Mouse (Mus musculus) kidney, postnatal 10 days (tissue): Measurements from ENCODE around the gene Mup20.
"Not testable (repeated sequence)": the region's sequence is repeated elsewhere in the genome, so short reads cannot be mapped to it uniquely, and the experiment has no call there.

ENCODE experiments used
- DNase-seq: peaks from one replicate; pipeline ENCODE4 v3.0.0; 2021; ENCODE audit warnings: mixed read lengths

The Mup20 gene

GRCm38 (mm10) chr4:62054058-62054457 is at the start of gene Mup20:
Mup20 (minus strand) TSS chr4:62054158.
- DNase-seq, result not testable (repeated sequence)

- DNase-seq, result peak; percentile 52
Observed at GRCm38 (mm10) chr4:62103366-62103765, 49.4 kb upstream of the Mup20 start.

- DNase-seq, result no peak
Observed at GRCm38 (mm10) chr4:62087953-62088352, 34.0 kb upstream of the Mup20 start.

GRCm38 (mm10) chr4:62087241-62087640 is 33.3 kb upstream of the Mup20 start, which contains the start of gene Mup3:
Mup3 (minus strand) TSS chr4:62087342.
- DNase-seq, result no peak

- no peak for DNase-seq
Observed at GRCm38 (mm10) chr4:62082755-62083154, 28.8 kb upstream of the Mup20 start.

- no peak for DNase-seq
Observed at GRCm38 (mm10) chr4:62075126-62075525, 21.2 kb upstream of the Mup20 start.

GRCm38 (mm10) chr4:62054780-62055179 is 822 bp upstream of the Mup20 start:
- DNase-seq, result not testable (repeated sequence)

- DNase-seq, result no peak
Observed at GRCm38 (mm10) chr4:62026281-62026680, 27.7 kb downstream of the Mup20 start.

- DNase-seq, result no peak
Observed at GRCm38 (mm10) chr4:62024256-62024959, 29.6 kb downstream of the Mup20 start.

GRCm38 (mm10) chr4:62023646-62024045 is 30.3 kb downstream of the Mup20 start:
- no peak for DNase-seq

- no peak for DNase-seq
Observed at GRCm38 (mm10) chr4:62023120-62023519, 30.8 kb downstream of the Mup20 start.

GRCm38 (mm10) chr4:62020511-62020910 is 33.4 kb downstream of the Mup20 start:
- DNase-seq, result not testable (repeated sequence)
